Mouse (Mus musculus): ENCODE data around the gene 4933428G20Rik.

Gene 4933428G20Rik

DNA sequence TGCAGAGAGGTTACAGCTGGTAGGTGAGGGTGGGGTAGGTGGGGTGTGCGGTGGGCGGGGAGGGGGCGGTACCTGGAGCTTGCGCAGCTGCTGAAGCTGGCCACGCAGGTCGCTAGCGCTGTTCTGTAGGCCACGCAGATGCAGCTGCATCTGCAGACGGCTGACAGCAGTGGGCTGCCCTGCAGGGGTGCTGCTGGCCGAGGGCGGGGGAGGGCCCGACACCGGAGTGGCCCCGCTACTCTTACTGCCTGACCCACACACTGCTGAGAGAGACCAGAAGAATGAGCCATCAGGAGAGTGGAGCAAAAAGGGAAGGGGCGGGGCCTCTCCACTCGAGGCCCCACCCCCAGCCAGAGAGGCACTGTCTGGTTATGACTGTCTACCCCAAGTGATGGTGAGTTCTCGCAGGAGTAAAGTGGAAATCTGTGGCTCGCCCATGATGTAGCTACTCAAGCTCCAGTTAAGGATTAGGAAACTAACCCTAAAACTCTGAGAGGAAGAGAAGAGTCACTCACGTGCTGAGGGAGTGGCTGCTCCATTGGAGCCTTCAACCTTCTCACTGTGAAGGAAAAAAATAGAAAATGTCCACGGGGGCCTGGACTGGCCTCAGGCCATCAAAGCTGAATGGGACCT, 32.9 kb upstream of the 4933428G20Rik start:
- DNase-seq (ENCODE audit: low spot score in 2 of 2): no peak

- no peak for DNase-seq (ENCODE audit: low spot score in 2 of 2)
Observed at GRCm38 (mm10) chr11:97532354-97532753, 32.2 kb upstream of the 4933428G20Rik start.

DNA sequence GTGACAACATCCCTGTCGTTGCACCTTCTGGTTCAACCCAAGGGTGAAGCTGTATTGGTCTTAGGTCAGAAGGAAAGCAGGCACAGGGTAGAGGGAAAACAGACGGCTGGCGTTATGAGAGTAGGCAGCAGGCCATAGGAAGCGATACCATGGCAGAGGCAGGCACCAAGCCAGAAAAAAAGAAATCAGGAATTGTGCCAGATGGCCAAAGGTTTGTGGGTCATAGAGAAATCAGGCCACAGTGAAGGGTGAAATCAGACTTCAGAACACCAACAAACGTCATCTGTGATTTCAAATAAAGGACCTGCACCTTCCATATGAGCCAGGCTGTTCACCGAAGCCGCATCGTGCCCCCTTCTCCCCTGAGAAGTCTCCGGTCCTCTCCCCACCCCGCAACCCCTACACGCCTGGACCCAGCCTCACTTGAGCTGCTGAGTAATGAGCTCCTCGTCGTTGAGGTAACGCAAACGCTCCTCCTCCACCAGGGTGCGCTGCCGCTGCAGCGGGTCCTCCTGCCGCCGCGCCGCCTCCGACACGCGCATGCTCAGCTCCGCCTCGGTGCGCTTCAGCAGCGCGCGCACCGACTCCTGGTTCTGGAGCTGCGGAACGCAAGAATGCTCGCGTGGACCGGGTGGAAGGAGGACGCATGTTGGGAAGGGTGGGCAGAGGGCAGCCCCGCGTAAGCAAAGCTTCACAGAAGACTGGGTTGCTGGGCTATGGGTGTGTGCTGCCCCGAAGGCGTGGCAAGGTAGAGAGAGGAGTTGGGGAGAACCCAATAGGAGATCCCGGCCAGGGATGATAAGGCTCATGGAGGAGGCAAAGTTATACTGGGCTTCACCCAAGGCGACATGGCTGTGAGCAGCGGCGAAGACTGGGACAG, 31.5 kb upstream of the 4933428G20Rik start:
- peak; percentile 76 to 83 for DNase-seq (ENCODE audit: low spot score in 2 of 2)

DNA sequence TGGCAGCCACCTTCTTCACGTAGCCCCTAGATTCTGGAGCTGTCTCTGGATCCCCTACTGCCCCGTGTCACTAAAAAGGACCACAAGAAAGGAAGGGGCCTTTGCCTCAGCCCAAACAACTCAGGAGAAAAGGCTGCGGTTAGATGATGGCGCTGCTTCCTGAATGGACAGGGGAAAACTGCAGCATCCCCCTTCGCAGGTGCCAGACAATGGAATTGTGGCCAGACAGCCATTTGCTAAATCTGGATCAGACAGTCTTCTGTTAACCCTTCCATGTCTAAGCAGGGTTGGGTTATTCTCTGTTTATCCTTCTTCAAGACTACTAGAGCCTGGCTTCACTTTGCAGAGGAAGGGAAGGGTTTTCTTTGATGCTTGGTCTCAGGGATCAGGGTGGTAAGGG, 30.8 kb upstream of the 4933428G20Rik start:
- no peak for DNase-seq (ENCODE audit: low spot score in 2 of 2)

GRCm38 (mm10) chr11:97530069-97530468, 29.9 kb upstream of the 4933428G20Rik start:
- DNase-seq (ENCODE audit: low spot score in 2 of 2): no peak

- DNase-seq (ENCODE audit: low spot score in 2 of 2): no peak
Observed at GRCm38 (mm10) chr11:97528282-97528808, 28.2 kb upstream of the 4933428G20Rik start.

DNA sequence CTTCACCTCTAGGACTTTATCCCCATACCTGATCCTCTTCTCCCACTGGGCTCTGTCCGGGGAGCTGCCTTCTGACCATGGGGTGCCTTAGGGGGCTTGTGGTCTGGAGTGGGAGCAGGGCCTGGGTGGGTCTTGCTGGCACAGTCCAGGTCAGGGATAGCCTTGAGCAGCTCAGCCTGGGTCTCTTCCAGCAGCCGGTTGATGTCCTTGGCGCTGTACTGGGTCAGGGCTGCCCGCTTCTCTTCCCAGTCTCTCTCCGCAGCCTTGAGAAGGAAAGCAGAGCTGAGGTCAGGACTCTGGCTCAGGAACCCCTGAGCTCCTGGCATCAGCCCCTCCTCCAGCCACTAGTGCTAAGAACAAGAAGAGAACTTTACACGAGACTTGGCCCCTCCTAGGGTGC, 25.2 kb upstream of the 4933428G20Rik start:
- DNase-seq (ENCODE audit: low spot score in 2 of 2): no peak

DNA sequence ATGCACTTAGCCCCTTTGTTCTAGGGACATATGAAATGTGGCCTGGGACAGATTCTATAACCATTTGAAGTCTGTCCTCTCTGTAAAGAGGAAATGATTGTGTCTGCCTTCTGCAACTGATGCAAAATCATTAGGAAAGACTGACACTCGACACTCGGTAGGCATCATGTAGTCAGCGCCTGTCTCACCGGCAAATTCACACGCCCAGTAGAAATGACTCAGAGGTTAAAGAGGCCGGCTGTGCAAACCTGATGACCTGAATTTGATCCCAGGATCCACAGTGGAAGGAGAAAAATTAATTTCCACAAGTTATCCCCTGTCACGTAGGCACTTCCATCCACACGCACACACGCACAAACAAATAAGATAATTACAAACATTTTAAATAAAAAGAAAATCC, 24.2 kb upstream of the 4933428G20Rik start:
- DNase-seq (ENCODE audit: low spot score in 2 of 2): no peak

DNA sequence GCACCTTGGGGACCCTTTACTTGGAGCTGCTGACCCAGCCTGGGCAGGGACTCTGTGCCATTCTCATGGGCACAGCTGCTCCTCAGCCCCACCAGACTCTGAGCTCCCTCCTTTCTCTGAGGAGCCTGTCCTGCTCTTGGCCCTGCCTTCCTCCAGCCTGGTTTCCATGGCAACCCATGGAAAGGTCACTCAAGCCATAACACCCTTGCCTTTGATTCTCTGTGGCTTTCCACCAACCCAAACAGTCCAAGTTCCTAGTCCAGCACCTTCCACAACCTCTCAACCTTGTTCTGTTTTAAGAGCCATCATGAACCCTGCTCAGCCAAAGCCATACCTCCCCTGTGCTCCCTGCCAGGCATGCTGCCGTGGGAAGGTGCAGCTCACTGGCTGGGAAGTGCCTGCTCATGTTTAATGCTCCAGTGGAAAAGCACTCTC, 23.7 kb upstream of the 4933428G20Rik start:
- no peak for DNase-seq (ENCODE audit: low spot score in 2 of 2)

GRCm38 (mm10) chr11:97523107-97523506, 23.0 kb upstream of the 4933428G20Rik start:
- DNase-seq (ENCODE audit: low spot score in 2 of 2): no peak

DNA sequence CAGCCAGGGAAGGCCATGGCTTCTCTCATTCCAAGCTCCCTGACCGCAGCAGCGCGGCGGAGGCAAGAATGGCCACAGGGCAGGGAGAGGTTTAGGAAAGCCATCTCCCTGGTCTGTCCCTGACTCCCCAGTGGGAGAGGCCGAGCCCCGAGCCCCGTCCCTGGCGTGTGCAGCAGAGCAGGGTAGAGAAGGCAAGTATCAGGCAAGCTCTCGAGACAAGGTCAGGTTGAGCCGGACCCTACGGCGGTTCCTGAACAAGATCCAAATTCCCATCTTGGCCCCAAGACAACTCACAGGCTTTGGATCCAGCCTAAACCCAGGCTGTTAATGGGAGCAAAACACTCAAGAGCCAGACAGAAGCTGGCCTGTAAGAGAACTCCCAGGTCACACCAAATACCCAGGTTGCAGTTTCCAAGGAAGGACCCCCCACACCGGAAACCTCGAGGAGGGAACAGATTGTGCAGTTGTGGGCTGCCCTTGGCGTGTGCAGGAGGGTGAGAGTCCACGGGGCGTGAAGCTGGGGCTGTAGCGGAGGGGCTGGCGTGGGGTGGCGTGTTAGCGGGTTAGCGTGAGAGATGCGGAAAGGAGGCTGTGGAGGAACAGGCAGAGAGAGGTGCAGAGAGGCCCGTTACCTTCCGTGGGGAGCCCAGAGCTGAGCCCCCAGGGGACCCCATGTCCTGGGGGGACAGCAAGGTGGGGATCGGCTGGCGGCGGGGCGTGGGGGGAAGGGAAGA, 21.8 kb upstream of the 4933428G20Rik start:
- no peak for DNase-seq (ENCODE audit: low spot score in 2 of 2)

- DNase-seq (ENCODE audit: low spot score in 2 of 2): no peak
Observed at GRCm38 (mm10) chr11:97520541-97520940, 20.4 kb upstream of the 4933428G20Rik start.

DNA sequence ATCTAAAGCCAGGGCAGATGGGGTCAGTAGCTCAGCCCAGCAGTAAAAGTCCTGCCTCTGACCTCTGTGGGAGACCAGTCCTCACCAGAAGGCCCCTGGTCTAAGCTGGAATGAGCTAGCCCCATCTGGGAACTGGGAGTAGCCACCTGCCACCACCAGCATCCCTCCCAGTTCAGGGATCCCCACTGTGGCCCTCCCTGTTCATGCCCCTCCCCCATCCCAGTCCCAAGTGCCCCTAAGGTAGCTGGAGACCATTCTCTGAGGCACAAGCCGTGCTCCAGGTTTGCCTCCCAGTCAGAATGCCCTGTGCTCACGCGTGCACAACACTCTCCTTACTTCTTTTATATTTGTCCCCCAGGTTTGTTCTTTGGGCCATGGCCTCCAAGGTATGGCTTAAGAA, 12.9 kb upstream of the 4933428G20Rik start:
- no peak for DNase-seq (ENCODE audit: low spot score in 2 of 2)

DNA sequence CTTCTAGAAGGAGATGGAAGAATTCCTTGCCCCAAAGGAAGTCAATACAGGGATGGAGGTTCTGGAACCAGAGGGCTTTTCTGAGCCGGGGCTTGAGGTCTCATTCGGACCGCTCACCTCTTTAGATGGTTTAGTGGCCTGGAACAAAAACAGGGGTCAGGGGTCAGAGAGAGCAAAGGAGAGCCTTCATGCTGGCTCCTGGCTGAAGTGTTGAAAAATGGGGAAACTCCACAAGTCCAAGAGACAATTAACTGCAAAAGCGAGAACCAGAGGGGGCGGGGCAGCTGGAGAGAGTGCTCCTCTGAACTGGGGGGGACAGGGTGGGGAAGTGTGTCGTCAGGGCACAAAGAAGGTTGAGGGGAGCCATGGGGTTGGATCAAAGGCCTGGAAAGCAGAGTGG, 12.4 kb upstream of the 4933428G20Rik start:
- DNase-seq (ENCODE audit: low spot score in 2 of 2): no peak

- no peak for DNase-seq (ENCODE audit: low spot score in 2 of 2)
Observed at GRCm38 (mm10) chr11:97511661-97512369, 11.7 kb upstream of the 4933428G20Rik start.

GRCm38 (mm10) chr11:97510966-97511660, 11.0 kb upstream of the 4933428G20Rik start:
- DNase-seq (ENCODE audit: low spot score in 2 of 2): no peak

- no peak for DNase-seq (ENCODE audit: low spot score in 2 of 2)
Observed at GRCm38 (mm10) chr11:97509715-97510485, 9.8 kb upstream of the 4933428G20Rik start.

DNA sequence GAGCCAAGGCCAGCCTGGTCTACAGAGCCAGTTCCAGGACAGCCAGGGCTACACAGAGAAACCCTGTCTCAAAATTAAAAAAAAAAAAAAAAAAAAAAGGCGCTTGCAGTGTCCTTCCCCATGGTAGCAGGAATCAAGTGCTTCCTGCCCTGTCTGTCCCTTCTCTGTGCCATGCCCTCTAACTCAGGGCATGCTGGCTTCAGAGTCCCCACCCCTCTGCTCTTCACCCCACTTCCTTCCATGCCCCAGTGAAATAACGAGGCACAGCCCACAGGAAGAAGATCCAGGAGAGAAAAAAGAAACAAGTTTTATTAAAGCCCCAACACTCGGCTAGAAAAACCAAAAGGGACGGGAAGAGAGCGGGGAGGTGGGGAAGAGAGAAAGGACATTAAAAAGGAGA, 8.9 kb upstream of the 4933428G20Rik start:
- no peak for DNase-seq (ENCODE audit: low spot score in 2 of 2)

DNA sequence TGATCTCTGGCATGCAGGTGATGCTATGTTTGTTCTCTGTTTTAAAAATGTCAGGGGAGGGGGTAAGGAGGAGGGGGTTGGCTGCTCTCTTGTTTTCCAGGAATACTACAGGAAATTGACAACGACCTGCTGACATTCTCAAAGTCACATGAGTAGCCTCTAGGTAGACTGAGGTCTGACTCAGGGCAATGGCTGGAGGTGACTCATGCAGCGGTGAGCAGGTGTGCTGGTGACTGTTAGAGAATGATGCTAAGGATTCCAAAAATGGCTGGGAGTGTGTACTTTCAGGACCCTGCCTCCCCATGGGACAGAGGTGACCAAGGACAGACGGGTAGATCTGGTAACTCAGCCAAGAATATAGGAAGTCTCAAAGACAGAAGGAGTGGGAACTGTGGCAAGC, 8.1 kb upstream of the 4933428G20Rik start:
- no peak for DNase-seq (ENCODE audit: low spot score in 2 of 2)

DNA sequence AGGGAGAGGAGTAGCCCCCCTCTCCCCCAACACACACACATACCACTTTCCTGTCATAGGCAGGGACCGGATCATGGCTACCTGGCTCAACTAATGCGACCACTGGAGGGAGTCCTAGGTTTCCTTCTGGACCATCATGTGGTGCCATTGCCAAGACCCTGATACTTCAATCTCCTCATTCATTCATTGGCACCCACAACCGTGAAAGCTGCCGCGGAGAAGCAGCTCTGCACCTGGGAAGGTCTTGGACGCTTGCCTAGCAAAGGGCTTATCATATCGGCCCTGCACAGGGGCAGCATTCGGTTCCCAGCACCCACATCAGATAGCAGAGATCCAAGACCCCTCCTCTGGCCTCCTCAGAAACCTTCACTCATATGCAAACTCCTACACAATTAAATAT, 6.2 kb upstream of the 4933428G20Rik start:
- DNase-seq (ENCODE audit: low spot score in 2 of 2): no peak
